Mouse (Mus musculus) kidney, embryonic 14.5 days (tissue): ENCODE measurements at regions not wholly inside any gene's neighbourhood (a gene's known extent, or its start where the extent isn't known, plus 50 kb on each side); places are given as distances from the start of the nearest gene placed in this dataset.

Source experiments
- ATAC-seq: fragments of 200-750 bp; cut with Nextera tagmentation; 2 replicates; pipeline ENCODE4 v1.8.0; 2017; ENCODE audit warnings: moderate number of reproducible peaks, mild to moderate bottlenecking, moderate TSS enrichment, moderate library complexity; ENCODE audit not compliant: low FRiP score, low TSS enrichment
- H3K27ac ChIP-seq: fragments of 300-500 bp; sonication (generic); 2 replicates; pipeline ENCODE4 v1.5.1; 2014; ENCODE audit warnings: low read depth, mild to moderate bottlenecking, low read length, moderate library complexity, mixed read lengths
- H3K27me3 ChIP-seq: fragments of 300-500 bp; sonication (generic); 2 replicates; pipeline ENCODE4 v1.6.1; 2014; ENCODE audit warnings: mild to moderate bottlenecking, low read length; ENCODE audit not compliant: control insufficient read depth, insufficient read depth
- H3K36me3 ChIP-seq: fragments of 300-500 bp; sonication (generic); 2 replicates; pipeline ENCODE4 v1.6.1; 2014; ENCODE audit warnings: low read length, mixed read lengths; ENCODE audit not compliant: control insufficient read depth, insufficient read depth
- H3K4me1 ChIP-seq: fragments of 300-500 bp; sonication (generic); 2 replicates; pipeline ENCODE4 v1.6.1; 2014; ENCODE audit warnings: low read length, mixed read lengths; ENCODE audit not compliant: control insufficient read depth, insufficient read depth
- H3K4me2 ChIP-seq: fragments of 300-500 bp; sonication (generic); replicated peaks from 2 replicates; pipeline ENCODE4 v1.6.1; 2014; ENCODE audit warnings: low read depth, mild to moderate bottlenecking, low read length
- H3K4me3 ChIP-seq: fragments of 300-500 bp; sonication (generic); 2 replicates; pipeline ENCODE4 v1.5.1; 2014; ENCODE audit warnings: mild to moderate bottlenecking, low read length
- H3K9ac ChIP-seq: fragments of 300-500 bp; sonication (generic); 2 replicates; pipeline ENCODE4 v1.6.1; 2014; ENCODE audit warnings: low read depth, mild to moderate bottlenecking, low read length, moderate library complexity
- H3K9me3 ChIP-seq: fragments of 300-500 bp; sonication (generic); 2 replicates; pipeline ENCODE4 v1.6.1; 2016; ENCODE audit warnings: low read length; ENCODE audit not compliant: control insufficient read depth
- WGBS: fragments of 180-500 bp; shearing (Covaris S2); extraction: QIAGEN DNeasy Blood & Tissue Kit; methylation state at CpG from one replicate; pipeline ENCODE4 v1.1.7; 2014; 5-methylcytosine and 5-hydroxymethylcytosine counted together

DNA sequence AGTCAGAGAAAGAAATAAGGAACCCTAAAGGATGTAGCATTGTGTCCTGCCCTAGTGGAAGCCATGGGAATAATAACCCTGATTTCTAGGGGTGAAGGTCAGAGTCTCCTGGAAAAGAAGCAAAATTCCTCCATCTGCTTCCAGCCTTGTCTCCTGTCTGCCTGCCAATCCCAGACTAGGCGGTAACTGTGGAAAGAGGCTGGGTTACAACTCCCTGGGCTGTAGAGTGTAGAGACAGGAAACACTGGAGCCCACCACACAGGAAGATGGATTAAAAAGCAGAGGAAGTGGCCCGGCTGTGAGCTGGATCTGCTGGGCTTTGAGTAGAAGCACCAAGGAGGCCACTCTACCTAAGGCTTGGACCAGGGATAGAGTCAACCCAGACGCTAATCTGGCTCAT is 200.7 kb upstream of the Pabpc6 start:
- H3K9me3 ChIP-seq, result no peaks in the 10 kb centered on the region
- H3K27ac ChIP-seq, result no peak overlapping the region
- no peaks in the 10 kb centered on the region for H3K27me3 ChIP-seq
- H3K4me3 ChIP-seq, result no peak overlapping the region
- H3K36me3 ChIP-seq, result no peaks in the 10 kb centered on the region
- no peak overlapping the region for H3K9ac ChIP-seq
- H3K4me1 ChIP-seq, result no peaks in the 10 kb centered on the region
- 78% methylated on average over 3 of the region's 3 CpGs for WGBS
- no peak for ATAC-seq
- no peak overlapping the region for H3K4me2 ChIP-seq

DNA sequence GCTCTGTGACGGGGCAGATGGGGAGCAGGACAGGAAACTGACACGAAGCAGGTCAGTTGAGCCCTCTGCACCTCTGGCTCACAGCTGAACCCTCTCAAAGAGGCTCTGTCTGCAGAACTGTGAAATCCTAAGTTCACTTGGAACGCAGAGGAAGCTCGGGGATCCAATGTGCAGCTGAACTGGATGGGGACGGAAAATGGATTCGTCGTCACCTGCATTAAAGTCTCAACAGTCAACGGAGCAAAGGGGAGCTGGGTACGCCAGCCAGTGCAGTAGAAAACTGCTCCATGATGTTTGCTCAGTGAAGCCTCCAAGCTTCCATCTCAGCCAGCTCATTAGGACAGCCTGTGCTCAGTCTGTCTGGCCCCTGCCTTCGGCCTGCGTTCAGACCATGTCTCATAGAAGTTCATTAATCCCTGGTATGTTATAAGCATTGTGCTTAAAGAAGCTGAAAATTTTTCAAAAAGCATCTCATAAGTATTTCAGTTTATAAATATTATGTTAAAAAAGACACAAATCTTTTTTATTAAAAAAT is 199.3 kb upstream of the Pabpc6 start:
- H3K9ac ChIP-seq, result no peak overlapping the region
- H3K36me3 ChIP-seq, result no peaks in the 10 kb centered on the region
- no peak overlapping the region for H3K4me2 ChIP-seq
- H3K4me3 ChIP-seq, result no peak overlapping the region
- 87% methylated on average over 11 of the region's 11 CpGs for WGBS
- H3K9me3 ChIP-seq, result no peaks in the 10 kb centered on the region
- ATAC-seq, result no peak
- no peaks in the 10 kb centered on the region for H3K4me1 ChIP-seq
- no peaks in the 10 kb centered on the region for H3K27me3 ChIP-seq
- H3K27ac ChIP-seq, result no peak overlapping the region

DNA sequence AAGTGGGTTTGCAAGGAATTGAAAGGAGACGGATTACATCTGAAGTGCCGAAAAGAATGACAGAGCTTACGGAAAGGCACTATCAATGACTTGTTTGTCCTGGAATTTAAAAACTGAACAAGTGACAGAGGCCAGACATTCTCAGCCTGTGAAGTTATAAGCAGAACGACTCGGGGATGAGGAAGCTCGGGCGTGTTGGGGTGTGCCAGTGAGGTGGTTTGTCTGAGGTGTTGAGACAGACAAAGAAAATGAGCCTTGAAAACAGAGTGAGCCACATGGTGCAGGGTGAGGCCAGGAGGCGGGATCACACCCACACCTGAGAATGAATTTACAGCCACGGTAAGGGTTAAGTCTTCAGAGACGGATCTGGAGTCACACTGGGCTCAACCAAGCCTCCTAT is 194.7 kb upstream of the Pabpc6 start:
- WGBS, result 52% methylated on average over 10 of the region's 10 CpGs
- Histone ChIP-seq H3K9me3 (no peaks in the 10 kb centered on the region), H3K27ac (no peak overlapping the region), H3K4me1 (no peaks in the 10 kb centered on the region), H3K27me3 (no peaks in the 10 kb centered on the region), H3K4me3 (no peak overlapping the region), H3K36me3 (no peaks in the 10 kb centered on the region), H3K9ac (no peak overlapping the region), H3K4me2 (no peak overlapping the region)
- ATAC-seq, result no peak

DNA sequence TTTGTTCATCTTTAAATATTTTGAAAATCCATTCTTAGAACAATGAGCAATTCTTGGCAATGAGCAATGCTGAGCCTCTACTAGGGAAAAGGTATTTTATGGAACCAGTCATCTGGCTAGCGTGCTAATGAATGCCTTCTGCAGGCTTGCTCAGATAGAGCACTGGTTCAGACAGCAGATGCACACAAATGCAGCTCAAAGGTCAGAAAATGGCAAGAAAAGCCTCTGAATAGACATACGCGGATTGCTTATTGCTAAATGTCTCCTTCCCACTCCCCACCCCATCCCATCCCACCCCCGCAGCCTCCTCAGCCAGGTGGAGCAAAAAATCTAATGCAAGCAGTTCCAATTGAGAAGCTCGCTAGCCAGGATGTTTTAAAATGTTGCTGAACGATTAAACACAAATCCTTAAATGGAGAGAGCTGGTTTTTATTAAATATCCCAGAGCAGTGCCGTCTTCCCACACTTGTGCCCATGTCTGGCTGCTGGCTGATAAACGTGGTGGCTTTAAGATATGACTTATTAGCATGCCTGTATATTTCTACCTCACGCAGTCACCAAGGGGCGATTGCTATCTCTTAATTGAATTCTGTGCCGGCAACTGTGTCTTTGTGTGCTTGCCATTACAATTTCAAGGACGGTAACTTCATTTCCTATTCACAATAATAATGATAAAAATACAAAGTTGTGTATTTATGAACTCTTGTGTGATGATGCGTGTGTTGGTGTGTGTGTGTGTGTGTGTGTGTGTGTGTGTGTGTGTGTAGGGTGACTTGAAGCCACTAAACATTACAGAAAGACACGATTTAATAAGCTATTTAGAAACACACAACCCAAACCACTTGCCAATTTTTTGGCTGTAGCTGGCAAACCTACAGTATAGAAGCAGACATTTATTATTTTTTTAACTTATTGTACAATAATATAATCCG is 192.7 kb upstream of the Pabpc6 start:
- ATAC-seq, result no peak
- H3K36me3 ChIP-seq, result no peaks in the 10 kb centered on the region
- no peaks in the 10 kb centered on the region for H3K27me3 ChIP-seq
- no peaks in the 10 kb centered on the region for H3K4me1 ChIP-seq
- H3K9ac ChIP-seq, result no peak overlapping the region
- 74% methylated on average over 15 of the region's 15 CpGs for WGBS
- H3K4me2 ChIP-seq, result no peak overlapping the region
- no peak overlapping the region for H3K27ac ChIP-seq
- no peaks in the 10 kb centered on the region for H3K9me3 ChIP-seq
- no peak overlapping the region for H3K4me3 ChIP-seq

DNA sequence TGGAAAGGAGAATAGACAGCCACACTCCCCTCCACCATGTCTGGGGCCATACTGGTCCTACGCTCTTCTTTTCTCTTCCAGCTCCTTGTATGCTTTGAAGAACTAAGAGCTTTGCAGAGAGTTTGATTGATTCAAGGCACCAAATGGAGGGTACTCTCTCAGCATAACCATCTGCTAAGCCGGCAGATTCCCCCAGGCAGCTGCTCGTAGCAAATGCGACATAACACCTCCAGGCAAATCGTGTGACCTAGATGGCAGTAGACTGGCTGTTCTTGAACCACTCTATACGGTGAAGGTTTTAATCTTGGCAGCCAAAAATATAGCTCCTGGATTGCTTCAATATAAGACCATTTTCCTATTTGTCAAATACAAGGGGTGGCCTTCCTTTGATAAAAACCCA is 191.8 kb upstream of the Pabpc6 start:
- ATAC-seq, result no peak
- WGBS, result 45% methylated on average over 6 of the region's 6 CpGs
- Histone ChIP-seq H3K4me3 (no peak overlapping the region), H3K27ac (no peak overlapping the region), H3K4me2 (no peak overlapping the region), H3K9me3 (peaks cover 3% of the 10 kb centered on the region; the same call in 1 of the 2 replicates), H3K9ac (no peak overlapping the region), H3K36me3 (no peaks in the 10 kb centered on the region), H3K4me1 (no peaks in the 10 kb centered on the region), H3K27me3 (no peaks in the 10 kb centered on the region)

DNA sequence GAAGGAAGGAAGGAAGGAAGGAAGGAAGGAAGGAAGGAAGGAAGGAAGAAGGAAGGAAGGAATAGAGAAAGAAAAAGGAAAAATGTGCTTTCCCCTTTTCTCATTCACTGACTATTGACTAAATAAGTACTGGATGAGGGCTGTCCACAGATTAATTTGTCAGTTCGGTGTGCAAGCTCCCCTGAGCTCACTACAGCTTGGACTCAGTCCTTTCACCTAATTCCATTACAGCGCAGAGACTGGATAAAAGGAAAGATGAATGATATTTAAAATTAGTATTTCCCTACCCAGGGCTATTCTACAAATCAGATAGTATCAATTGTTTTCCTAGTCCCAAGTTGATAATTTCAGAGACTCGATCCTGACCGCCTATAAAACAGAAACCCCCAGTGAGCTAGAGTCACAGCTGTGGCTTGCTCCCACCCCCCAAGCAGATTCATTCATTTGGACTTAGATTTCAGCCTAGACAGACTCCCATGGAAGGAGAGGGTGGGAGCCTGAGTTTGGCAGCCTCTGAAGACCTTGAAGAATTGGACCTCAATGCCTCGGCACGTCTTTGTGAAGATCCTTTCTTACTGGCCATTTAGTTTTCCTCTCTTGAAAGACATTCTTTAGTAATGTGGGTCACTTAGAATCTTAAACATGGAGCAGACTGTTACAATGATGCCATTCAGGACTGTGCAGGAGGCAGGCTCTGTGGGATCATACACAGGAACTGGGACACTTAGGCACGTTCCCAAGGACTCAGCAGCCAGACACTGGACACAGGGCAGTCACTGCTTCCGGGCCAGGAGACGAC is 179.2 kb upstream of the Pabpc6 start:
- no peak for ATAC-seq
- 73% methylated on average over 9 of the region's 9 CpGs for WGBS
- H3K9ac ChIP-seq, result no peak overlapping the region
- no peaks in the 10 kb centered on the region for H3K9me3 ChIP-seq
- no peaks in the 10 kb centered on the region for H3K36me3 ChIP-seq
- no peak overlapping the region for H3K27ac ChIP-seq
- no peaks in the 10 kb centered on the region for H3K4me1 ChIP-seq
- H3K4me3 ChIP-seq, result no peak overlapping the region
- no peaks in the 10 kb centered on the region for H3K27me3 ChIP-seq
- H3K4me2 ChIP-seq, result no peak overlapping the region

DNA sequence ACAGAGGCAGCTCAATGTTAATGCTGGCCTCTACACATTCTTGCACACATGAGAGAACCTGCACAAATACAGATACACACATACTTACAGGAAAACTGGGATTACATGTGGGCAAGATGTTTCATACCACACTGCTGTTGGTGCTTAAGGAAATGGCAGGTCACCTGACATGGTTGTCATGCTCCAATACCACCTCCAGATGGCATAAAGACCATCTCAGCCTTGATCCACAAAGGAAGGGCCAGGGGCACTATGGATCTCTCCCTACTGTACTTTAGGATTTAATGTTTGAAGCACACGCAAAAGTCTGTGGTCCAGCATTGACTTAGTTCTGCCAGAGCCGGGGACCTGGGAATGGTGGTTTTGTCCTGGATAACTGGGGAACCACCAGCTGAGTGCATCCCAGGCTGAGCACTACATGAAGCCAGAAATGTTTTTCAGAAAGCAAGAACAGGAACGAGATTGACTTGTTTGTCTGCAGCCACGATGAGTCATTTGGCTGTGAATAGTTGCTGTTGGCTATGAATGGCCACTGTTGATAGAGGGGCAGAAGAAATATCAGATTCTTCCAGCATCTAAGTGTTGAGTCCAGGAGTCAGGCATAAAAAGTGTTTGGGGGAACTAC is 176.0 kb upstream of the Pabpc6 start:
- Histone ChIP-seq H3K9me3 (no peaks in the 10 kb centered on the region), H3K27ac (no peak overlapping the region), H3K4me2 (no peak overlapping the region), H3K4me1 (no peaks in the 10 kb centered on the region), H3K36me3 (no peaks in the 10 kb centered on the region), H3K9ac (no peak overlapping the region), H3K4me3 (no peak overlapping the region), H3K27me3 (no peaks in the 10 kb centered on the region)
- 82% methylated on average over 4 of the region's 4 CpGs for WGBS
- no peak for ATAC-seq

DNA sequence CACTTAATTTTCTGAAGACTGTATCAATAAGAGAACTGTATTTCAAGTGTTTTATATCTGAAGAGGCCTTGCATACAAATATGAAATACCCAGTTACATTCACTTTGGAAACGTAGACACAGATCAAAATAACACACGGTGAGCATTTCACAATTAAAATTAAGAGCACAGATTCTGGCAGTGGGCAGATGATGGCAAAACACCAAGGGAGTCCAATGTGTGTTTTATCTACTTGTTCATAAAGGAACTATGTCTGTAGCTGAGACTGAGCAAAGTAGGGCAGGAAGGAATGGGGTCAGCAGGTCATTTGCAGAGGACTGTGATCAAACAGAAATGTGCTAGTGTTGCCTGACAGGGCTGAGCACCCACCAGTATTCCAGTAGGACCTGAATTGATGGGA is 171.6 kb upstream of the Pabpc6 start:
- 87% methylated on average over 2 of the region's 2 CpGs for WGBS
- ATAC-seq, result no peak

More for the DNA sequence above, 171.6 kb upstream of the Pabpc6 start:
- H3K4me1 ChIP-seq, result no peaks in the 10 kb centered on the region
- H3K9me3 ChIP-seq, result no peaks in the 10 kb centered on the region
- no peaks in the 10 kb centered on the region for H3K27me3 ChIP-seq
- H3K9ac ChIP-seq, result no peak overlapping the region
- no peaks in the 10 kb centered on the region for H3K36me3 ChIP-seq
- no peak overlapping the region for H3K27ac ChIP-seq
- no peak overlapping the region for H3K4me3 ChIP-seq
- no peak overlapping the region for H3K4me2 ChIP-seq
